ENCODE assay signal across 16 mouse cellular contexts in genomic region chr13:96717821-96718220, GRCm38 (mm10).
"Had no signal": no experiment of that assay in that cellular context is flagged by ENCODE, and none has a peak within 500 bp of the region (broad histone marks: within the 10 kb centered on the region; RNA-seq: fewer than 3 reads in every experiment).

No protein-coding gene starts in this region.

- DNase-seq: heart, postnatal 10 days; heart, postnatal 14 days; heart, postnatal 36 days; heart, postnatal 4 days; kidney, adult 11 months; kidney, adult 18-20 months; kidney, adult 2 months; kidney, adult 8-10 months; kidney, adult 9 months; kidney, postnatal 10 days; kidney, postnatal 14 days; kidney, postnatal 25 days; kidney, postnatal 36 days; kidney, postnatal 4 days; layer of hippocampus, adult 9-11 months; layer of hippocampus, postnatal 36 days had no signal
